Mouse (Mus musculus): ENCODE measurements at regions not wholly inside any gene's neighbourhood (a gene's known extent, or its start where the extent isn't known, plus 50 kb on each side); places are given as distances from the start of the nearest gene placed in this dataset.
A peak's percentile ranks its signal among the peaks of the same experiment; 100 is the strongest.
"Not testable (repeated sequence)": the region's sequence is repeated elsewhere in the genome, so short reads cannot be mapped to it uniquely, and the experiment has no call there.

DNA sequence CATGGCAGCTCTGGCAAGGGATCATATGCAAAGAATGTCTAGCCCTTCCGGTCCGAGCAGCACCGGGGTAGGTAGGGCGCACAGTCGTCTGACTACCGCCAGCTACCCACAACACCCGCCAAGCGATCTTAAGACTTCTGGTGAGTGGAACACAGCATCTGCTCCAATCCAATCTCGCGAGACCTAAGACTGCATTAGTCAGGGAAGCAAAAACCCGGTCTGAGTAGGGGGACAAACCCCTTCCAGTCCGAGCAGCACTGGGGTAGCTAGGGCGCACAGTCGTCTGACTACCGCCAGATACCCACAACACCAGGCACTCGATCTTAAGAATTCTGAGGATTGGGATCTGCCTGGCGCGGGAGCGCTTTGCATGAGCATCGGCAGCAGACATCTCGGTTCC, 57.1 kb downstream of the Nap1l2 start:
- DNase-seq = not testable (repeated sequence)

DNA sequence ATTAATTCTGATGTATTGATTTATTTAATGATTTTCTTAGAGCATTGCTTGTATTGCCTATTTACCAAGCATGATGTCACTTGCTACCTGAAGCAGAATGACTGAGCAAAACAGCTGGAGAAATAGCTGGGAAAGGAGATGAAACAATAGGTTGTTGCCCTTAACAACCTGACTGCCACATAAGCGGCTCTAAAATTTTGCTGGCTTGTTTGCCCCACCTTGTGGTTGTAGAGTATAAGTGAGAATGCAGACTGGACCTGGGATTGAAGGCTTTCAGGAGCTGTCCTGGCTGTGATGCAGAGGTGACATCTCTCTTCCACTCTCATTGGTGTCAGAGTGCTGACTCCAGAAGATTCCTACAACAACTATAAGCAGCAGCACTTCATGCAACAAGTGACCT, 77.3 kb downstream of the Nap1l2 start:
- DNase-seq = no peak

DNA sequence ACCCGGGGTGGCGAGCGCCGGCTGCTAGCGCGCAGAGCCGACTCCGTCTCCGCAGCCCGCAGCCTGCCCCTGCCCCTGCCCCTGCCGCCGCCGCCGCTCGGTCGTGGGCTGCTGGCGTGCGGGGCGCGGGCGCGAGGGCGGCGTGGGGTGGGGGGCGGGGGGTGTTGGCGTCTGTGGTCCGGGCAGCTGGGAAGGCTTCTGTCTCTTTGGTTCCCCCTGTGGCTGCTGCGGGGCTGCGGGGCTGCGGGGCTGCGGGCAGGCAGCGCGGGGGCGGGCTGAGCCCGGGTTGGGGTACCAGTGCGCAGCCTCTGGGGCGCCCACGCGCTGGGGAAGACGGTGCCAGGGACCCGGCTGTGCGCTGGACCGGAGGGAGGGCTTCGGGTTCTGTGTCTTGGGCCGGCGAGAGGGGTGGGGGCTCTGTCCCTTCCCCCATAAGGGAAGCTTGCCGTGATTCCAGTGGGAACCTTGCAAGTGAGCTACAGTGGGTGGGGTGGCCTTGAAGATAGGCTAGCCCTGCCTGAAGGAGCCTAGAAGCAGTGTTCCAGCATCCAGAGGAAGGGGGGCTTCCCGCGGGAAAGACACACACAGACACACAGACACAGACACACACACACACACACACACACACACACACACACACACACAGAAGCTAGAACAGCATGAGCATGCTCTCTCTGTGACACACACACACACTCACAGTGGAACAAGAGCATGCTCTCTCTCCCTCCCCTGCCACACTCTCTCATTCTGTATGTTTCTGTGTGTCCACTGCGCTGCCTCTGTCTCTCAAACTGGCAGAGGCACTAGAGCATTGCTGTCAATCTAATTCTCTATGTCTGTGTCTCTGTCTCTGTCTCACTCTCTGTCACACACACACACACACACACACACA, 118.5 kb downstream of the Nap1l2 start:
- not testable (repeated sequence) for DNase-seq

DNA sequence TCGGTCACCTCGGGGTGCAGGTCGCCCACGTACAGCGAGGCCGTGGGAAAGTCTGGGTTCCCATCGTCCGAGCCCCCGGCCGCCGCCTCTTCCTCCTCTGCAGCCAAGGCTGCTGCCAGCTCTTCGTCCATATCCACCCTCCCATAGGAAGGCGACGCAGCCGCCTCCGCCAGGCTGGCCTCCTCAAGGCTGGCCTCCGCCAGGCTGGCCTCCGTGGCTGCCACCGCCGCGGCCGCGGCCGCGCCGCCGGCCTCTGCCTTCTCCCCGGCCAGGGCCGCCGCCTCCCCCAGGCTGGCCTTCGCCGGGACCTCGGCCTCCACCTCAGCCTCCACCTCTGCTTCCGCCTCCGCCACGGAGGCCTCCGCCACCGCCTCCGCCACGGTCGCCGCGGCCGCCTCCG, 119.3 kb downstream of the Nap1l2 start:
- DNase-seq = not testable (repeated sequence)

DNA sequence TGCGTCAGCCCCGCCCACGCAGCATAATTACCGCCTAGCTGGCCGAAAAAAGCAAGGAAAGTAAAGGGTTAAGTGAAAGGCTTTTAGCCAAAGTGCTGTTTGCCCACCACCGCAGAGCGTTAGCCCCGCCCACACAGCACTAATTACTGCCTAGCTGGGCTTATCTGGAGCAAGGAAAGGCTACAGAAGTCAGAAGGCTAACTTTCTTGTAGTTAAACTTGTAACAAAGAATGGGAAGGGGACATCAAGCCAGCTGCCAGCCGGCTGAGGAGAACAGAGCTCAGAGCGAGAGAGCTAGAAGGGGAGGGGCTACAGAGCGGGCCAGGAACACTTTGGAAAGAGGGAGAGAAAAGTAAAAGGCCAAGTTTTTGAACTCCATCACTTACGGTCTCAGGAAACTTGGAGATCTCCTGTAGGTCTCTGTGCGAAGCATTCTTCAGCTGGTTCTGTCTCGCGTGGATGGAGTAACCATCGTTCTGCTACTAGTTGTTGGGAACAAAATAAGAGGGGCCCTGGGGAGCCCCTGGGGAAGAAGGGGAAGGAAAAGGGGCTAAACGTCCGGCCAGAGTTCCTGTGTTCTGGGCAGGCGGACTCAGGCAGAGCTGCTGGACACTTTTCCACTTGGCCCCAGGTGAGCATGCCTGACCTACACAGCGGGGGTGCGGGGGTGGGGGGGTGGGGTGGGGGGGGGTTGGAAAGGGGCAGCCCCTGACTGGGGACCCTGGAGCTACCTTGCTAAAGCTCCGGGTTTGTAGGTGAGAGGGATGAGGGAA, 98.3 kb downstream of the 1700018G05Rik start:
- peak; percentile 7 to 26 for DNase-seq

DNA sequence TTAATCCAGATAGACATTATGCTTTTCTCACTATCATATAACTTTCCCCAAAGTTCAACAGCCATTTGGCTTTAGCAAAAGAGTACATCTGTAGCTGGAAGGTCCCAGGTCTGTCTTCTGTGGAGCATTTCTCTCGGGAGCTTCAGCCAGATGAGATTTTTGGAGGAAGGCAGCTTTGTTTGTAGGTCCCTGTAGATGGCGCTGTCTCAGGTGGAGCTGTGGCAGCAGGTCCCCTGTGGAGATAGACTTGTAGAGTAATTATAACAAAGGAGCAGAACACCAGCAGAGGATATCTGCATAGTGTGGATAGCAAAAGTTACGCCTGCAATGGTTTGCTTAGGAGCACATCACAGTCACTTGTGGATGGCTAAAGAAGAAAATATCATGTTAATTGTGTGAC, 97.3 kb downstream of the 1700018G05Rik start:
- DNase-seq = peak in 1 of 2 experiments; percentile 4

DNA sequence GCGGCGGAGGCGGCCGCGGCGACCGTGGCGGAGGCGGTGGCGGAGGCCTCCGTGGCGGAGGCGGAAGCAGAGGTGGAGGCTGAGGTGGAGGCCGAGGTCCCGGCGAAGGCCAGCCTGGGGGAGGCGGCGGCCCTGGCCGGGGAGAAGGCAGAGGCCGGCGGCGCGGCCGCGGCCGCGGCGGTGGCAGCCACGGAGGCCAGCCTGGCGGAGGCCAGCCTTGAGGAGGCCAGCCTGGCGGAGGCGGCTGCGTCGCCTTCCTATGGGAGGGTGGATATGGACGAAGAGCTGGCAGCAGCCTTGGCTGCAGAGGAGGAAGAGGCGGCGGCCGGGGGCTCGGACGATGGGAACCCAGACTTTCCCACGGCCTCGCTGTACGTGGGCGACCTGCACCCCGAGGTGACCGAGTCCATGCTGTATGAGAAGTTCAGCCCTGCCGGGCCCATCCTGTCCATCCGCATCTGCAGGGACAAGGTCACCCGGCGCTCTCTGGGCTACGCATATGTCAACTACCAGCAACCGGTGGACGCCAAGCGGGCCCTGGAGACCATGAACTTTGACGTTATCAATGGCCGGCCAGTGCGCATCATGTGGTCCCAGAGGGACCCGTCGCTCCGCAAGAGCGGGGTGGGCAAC, 85.4 kb downstream of the 1700018G05Rik start:
- not testable (repeated sequence) for DNase-seq

DNA sequence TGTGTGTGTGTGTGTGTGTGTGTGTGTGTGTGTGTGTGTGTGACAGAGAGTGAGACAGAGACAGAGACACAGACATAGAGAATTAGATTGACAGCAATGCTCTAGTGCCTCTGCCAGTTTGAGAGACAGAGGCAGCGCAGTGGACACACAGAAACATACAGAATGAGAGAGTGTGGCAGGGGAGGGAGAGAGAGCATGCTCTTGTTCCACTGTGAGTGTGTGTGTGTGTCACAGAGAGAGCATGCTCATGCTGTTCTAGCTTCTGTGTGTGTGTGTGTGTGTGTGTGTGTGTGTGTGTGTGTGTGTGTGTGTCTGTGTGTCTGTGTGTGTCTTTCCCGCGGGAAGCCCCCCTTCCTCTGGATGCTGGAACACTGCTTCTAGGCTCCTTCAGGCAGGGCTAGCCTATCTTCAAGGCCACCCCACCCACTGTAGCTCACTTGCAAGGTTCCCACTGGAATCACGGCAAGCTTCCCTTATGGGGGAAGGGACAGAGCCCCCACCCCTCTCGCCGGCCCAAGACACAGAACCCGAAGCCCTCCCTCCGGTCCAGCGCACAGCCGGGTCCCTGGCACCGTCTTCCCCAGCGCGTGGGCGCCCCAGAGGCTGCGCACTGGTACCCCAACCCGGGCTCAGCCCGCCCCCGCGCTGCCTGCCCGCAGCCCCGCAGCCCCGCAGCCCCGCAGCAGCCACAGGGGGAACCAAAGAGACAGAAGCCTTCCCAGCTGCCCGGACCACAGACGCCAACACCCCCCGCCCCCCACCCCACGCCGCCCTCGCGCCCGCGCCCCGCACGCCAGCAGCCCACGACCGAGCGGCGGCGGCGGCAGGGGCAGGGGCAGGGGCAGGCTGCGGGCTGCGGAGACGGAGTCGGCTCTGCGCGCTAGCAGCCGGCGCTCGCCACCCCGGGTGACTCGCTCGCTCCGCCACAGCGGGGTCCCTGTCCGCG, 84.4 kb downstream of the 1700018G05Rik start:
- DNase-seq = not testable (repeated sequence)

DNA sequence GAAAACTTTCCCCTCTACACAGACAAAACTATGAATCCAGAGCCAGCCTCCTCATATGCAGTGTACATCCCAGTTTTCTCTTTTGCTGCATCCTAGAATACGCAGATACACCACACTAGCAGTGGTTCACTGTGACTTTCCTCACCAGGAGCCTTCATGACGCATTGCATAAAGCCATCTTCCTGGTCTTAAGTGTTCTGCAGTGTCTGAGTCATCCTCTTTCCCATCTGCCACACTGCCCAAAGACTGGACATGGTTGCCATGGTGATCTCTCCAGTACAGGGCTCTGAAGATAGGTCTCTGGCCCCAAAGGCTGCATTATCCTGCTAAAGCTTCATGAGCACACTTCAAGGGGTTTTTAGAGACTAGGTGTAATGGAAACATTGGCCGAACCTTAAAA, 65.8 kb downstream of the 1700018G05Rik start:
- not testable (repeated sequence) for DNase-seq
